In the genomic region with DNA sequence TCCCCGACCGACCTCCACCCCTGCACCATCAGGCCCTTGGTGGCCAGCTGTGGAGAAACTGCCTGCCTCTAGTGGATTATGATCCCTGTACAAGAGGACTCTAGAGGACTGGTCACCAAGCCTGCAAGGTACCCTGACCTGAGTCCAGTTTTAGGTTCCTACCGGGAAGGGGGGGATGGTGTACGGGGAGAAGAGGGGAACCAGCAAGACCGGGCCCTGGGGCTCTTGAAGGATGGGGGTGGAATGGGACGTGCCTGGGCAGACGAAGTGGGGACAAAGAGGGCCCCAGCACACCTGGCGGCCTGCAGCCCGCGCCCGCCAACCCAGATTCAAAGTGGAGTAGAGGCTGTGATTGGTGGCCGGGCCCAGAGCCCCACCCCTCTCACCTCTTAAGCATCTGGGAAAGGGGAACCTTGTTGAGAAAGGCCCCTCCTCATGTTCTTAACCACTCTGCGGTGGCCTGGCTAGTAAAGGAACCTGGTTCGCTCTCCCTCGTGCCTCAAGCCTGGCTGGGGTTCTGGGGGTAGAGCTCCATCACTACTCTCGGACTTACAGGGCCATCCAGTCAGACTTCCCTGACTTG, we compare ENCODE assay signal across 8 mouse cellular contexts. TPM values are rescaled to one million over a fixed set of nuclear protein-coding genes. Genes with fewer than 3 reads are reported as not detected.
DNase-seq lines count a peak whose midpoint lies in the region; ATAC-seq and TF ChIP-seq lines count a peak whose summit lies in the region.

No protein-coding gene starts in this region.

- H3K4me3 ChIP-seq in heart, adult 2 months, result peak overlapping the region; percentile 56
- peak overlapping the region; percentile 66 for H3K4me3 ChIP-seq in liver, embryonic 13.5 days (replicated peaks)

- peak; percentile 57 to 67 for ATAC-seq in hematopoietic stem cell, adult 5-6 weeks (replicated peaks in 1 of 2; ENCODE audit: insufficient read depth in 1 of 2, low FRiP score in 2 of 2, low TSS enrichment in 1 of 2, low read depth in 1 of 2, poor library complexity in 2 of 2, severe bottlenecking in 2 of 2)
- no peak for ATAC-seq in liver, embryonic 13.5 days (ENCODE audit: low read depth)

- DNase-seq in heart, adult 2 months, result no peak
- no peak for DNase-seq in heart, adult 11 months
- DNase-seq in brain, embryonic 14.5 days (ENCODE audit: low read depth), result peak; percentile 76
- no peak for DNase-seq in liver, embryonic 13.5 days
- peak; percentile 79 for DNase-seq in neural tube, embryonic 10.5 days (ENCODE audit: extremely low spot score, low spot score)
- peak; percentile 82 for DNase-seq in thymus, postnatal 4 days
- DNase-seq in layer of hippocampus, adult 8-10 months (ENCODE audit: low spot score in 2 of 2), result no peak

- H3K9me3 ChIP-seq in liver, embryonic 13.5 days (replicated peaks), result no peaks in the 10 kb centered on the region

- H3K27ac ChIP-seq in heart, adult 2 months, result peak overlapping the region; percentile 97
- H3K27ac ChIP-seq in liver, embryonic 13.5 days, result peak overlapping the region; percentile 84

- H3K9ac ChIP-seq in heart, adult 2 months (ENCODE audit: low read depth, low read length), result peak overlapping the region; percentile 76
- H3K9ac ChIP-seq in liver, embryonic 13.5 days, result peak overlapping the region; percentile 79

- no peak for TF ChIP-seq EP300 in heart, adult 2 months (IDR thresholded peaks at IDR 0.05; ENCODE audit: insufficient read depth, low read depth, low read length)

- 59% methylated on average over 16 of the region's 16 CpGs for WGBS in heart, adult 2 months
- 31% methylated on average over 16 of the region's 16 CpGs for WGBS in liver, embryonic 13.5 days (ENCODE audit: insufficient replicate concordance)

- intact Hi-C loops in heart, adult 2 months (cut with DNase I), result no loop called here

- TF ChIP-seq CTCF in heart, adult 2 months (IDR thresholded peaks at IDR 0.05), result no peak
- no peak for TF ChIP-seq CTCF in brain, embryonic 14.5 days (IDR thresholded peaks at IDR 0.05; ENCODE audit: borderline replicate concordance, extremely low read depth, insufficient read depth, insufficient read length)

- no peaks in the 10 kb centered on the region for H3K79me2 ChIP-seq in heart, adult 2 months (replicated peaks; ENCODE audit: control insufficient read depth, insufficient read depth, low read length)

- H3K36me3 ChIP-seq in heart, adult 2 months (ENCODE audit: control insufficient read depth, insufficient read depth, low read length), result no peaks in the 10 kb centered on the region
- H3K36me3 ChIP-seq in liver, embryonic 13.5 days, result no peaks in the 10 kb centered on the region

- peaks cover 17% of the 10 kb centered on the region for H3K4me1 ChIP-seq in heart, adult 2 months (ENCODE audit: control insufficient read depth, insufficient read depth, low read length)
- H3K4me1 ChIP-seq in liver, embryonic 13.5 days (replicated peaks), result peaks cover 79% of the 10 kb centered on the region

- H3K4me2 ChIP-seq in liver, embryonic 13.5 days, result peak overlapping the region; percentile 95

- H3K27me3 ChIP-seq in heart, adult 2 months (ENCODE audit: control insufficient read depth, insufficient read depth, low read length), result no peaks in the 10 kb centered on the region
- peaks cover 17% of the 10 kb centered on the region for H3K27me3 ChIP-seq in liver, embryonic 13.5 days

- no peak for TF ChIP-seq POLR2A in heart, adult 2 months (IDR thresholded peaks at IDR 0.05; ENCODE audit: insufficient read depth, low read depth, low read length)
- TF ChIP-seq POLR2A in brain, embryonic 14.5 days (IDR thresholded peaks at IDR 0.05; ENCODE audit: borderline replicate concordance, extremely low read depth, insufficient read depth, insufficient read length, poor library complexity, severe bottlenecking), result no peak

RNA-seq across cellular contexts. Expression of a gene that starts 23.3 kb away (rescaled TPM):
- total RNA-seq in heart, adult 2 months (2021), result 100 to 1,000 TPM; 200 to 227 TPM
- polyA plus RNA-seq in heart, adult 2 months (2012; rRNA removed), result 169 and 177 TPM in 2 replicates
- 1,831 and 2,420 TPM in 2 replicates for polyA plus RNA-seq in brain, embryonic 14.5 days (2012; rRNA removed)
- total RNA-seq in hematopoietic stem cell, adult 5-6 weeks (2017), result 5,153 and 6,011 TPM in 2 replicates
- polyA plus RNA-seq in liver, embryonic 13.5 days (2015; fragmentation: Nextera tagmentation; extraction: Ambion mirVana), result 1,483 and 1,688 TPM in 2 replicates
- 100 to 1,000 TPM; 420 to 464 (median 444) TPM for total RNA-seq in layer of hippocampus, adult 8-10 months (2022)

Comparison
In these comparisons a context has a peak if more than half of its experiments do, and no peak if none do; other contexts are left out.
1. DNase-seq: peak in brain, embryonic 14.5 days (single experiment), neural tube, embryonic 10.5 days (single experiment) and thymus, postnatal 4 days (single experiment); none in heart, adult 2 months (0 of 2), heart, adult 11 months (single experiment), liver, embryonic 13.5 days (single experiment) and layer of hippocampus, adult 8-10 months (0 of 2).
2. RNA of a gene that starts 23.3 kb away (total RNA-seq): 5,153 to 6,011 TPM in hematopoietic stem cell, adult 5-6 weeks; 420 to 464 TPM in layer of hippocampus, adult 8-10 months and 200 to 227 TPM in heart, adult 2 months; every median in the first group is over 10 times any median in the second.